Mouse (Mus musculus): ENCODE measurements around the gene Chn2. TPM values are rescaled to one million over a fixed set of nuclear protein-coding genes. Genes with fewer than 3 reads are reported as not detected.
A peak's percentile ranks its signal among the peaks of the same experiment; 100 is the strongest.

The Chn2 gene
- polyA plus RNA-seq, 1 experiment from 2014 or later: 7.6 TPM

DNA sequence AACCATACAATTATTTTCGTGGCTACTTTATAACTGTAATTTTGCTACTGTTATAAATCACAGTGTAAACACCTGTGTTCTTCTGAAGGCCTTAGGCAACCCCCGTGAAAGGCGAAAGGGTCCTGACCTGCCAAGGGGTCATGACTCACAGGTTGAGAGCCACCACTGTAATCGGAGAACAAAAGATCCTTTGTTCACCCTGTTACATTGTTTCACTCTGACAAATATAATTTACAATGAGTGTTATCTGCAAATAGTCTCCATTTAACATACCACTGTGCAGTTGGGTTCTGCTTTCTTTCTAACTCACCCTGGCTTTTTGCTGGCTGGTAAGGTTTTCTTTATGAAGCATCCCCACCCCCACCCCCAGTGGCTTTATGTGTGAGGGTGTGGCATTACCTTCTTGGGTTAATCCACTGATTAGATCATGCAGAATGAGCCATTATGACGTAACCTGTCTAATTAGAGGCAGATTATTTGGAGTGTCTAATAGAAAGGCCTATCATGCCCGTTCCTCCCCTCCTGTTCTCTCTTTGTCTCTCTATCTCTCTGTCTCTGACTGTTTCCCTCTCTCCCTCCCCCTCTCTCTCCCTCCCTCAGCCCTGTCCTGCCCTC lies 56.9 kb downstream of the Chn2 start:
- Histone ChIP-seq H3K27ac (ENCODE audit: poor library complexity, severe bottlenecking) (peak overlapping the region; percentile 26; the same call in 1 of the 2 replicates), H3K36me3 (no peaks in the 10 kb centered on the region), H3K27me3 (replicated peaks) (no peaks in the 10 kb centered on the region), H3K9ac (no peak overlapping the region), H3K4me2 (no peak overlapping the region), H3K4me3 (no peak overlapping the region), H3K4me1 (replicated peaks) (peaks cover 32% of the 10 kb centered on the region), H3K9me3 (replicated peaks) (no peaks in the 10 kb centered on the region)
- ATAC-seq (ENCODE audit: insufficient number of reproducible peaks, low FRiP score): no peak
- WGBS: 42% methylated on average over 6 of the region's 6 CpGs

DNA sequence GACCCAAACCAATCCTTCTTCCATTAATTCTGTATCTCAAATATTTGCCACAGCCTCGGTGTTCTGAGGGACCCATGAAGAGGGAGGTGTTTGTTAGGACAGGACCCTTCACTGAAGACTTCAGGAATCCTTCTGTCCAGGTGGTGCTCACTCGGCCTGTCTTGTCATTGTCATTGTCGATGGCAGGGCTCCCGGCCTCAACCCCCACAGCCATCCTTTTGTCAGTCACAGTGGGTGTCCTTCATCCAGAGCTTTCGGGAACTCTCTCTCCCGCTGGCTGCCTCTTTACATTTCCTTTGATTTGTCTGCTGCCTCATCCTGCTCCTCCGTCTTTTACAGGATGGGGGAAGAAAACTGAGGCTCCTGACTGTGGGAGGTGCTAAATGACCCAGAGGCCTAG lies 57.5 kb downstream of the Chn2 start:
- 25% methylated on average over 7 of the region's 7 CpGs for WGBS
- no peak overlapping the region for H3K4me2 ChIP-seq

DNA sequence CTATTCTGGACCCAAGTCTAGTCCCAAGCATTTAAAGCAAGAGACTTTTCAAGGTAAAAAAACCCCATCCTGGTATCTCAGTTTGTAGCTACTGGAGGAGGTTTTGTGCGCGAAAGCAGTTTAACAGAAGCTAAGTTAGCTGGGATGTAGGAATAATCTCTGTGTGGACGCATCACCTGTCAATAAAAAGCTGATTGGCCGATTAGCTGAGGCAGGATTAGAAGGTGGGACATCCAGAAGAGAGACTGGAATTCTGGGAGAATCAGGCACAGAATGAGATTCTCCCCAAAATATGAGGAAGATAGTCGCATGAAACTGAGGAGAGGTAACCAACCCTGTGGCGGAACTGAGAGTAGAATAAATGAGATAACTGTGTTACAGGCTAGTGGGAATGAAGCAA lies 59.0 kb downstream of the Chn2 start:
- H3K4me3 ChIP-seq: no peak overlapping the region
- H3K4me2 ChIP-seq: no peak overlapping the region
- no peak overlapping the region for H3K9ac ChIP-seq
- no peaks in the 10 kb centered on the region for H3K36me3 ChIP-seq
- no peak overlapping the region for H3K27ac ChIP-seq (ENCODE audit: poor library complexity, severe bottlenecking)
- 91% methylated on average over 6 of the region's 6 CpGs for WGBS
- no peaks in the 10 kb centered on the region for H3K9me3 ChIP-seq (replicated peaks)
- no peaks in the 10 kb centered on the region for H3K27me3 ChIP-seq (replicated peaks)
- no peak for ATAC-seq (ENCODE audit: insufficient number of reproducible peaks, low FRiP score)
- peaks cover 36% of the 10 kb centered on the region for H3K4me1 ChIP-seq (replicated peaks)

More for the DNA sequence above, 57.5 kb downstream of the Chn2 start:
- Histone ChIP-seq H3K4me1 (replicated peaks) (peaks cover 32% of the 10 kb centered on the region), H3K9me3 (replicated peaks) (no peaks in the 10 kb centered on the region), H3K27me3 (replicated peaks) (no peaks in the 10 kb centered on the region), H3K27ac (ENCODE audit: poor library complexity, severe bottlenecking) (0 out of 2 replicates have a peak overlapping the region, but pooled peaks have one; percentile 26), H3K9ac (no peak overlapping the region), H3K36me3 (no peaks in the 10 kb centered on the region), H3K4me3 (no peak overlapping the region)
- no peak for ATAC-seq (ENCODE audit: insufficient number of reproducible peaks, low FRiP score)

DNA sequence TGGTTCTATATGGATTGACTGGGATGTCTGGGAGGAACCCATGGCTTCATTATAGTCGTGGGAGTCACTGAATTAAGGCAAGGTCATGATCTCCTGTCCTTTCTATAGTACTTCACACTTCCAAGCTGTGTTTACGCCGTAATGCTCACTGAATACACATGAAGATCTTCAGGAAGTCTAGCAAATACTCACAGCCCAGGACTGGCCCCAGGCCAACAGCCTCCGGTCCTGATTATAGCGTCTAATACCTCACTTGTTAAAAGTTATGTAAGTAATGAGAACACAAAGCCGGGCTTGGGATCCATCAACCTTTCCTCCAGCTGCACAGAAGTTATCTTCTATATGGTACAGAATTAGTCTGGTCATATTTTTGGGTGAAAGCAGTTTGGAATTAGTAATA lies 60.3 kb downstream of the Chn2 start:
- WGBS: 38% methylated on average over 6 of the region's 6 CpGs
- no peak overlapping the region for H3K9ac ChIP-seq

DNA sequence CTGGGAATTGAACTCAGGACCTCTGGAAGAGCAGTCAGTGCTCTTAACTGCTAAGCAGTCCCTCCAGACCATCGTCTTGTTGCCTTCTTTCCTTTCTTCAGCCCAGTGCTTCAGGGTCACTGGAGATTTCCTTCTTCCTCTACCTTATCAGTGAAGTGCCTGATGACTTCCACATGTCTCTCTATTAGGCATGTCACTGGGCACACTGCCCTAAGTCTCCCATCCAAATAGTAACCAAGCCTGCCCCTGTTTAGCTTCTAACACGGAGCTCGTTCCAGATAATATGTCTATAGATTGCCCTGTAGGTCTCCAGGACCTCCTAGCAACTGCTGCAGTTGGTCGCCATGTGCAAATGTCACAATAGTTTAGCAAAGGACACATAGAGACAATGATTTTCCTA lies 62.9 kb downstream of the Chn2 start:
- Histone ChIP-seq H3K9ac (no peak overlapping the region), H3K36me3 (no peaks in the 10 kb centered on the region), H3K4me2 (no peak overlapping the region), H3K9me3 (replicated peaks) (no peaks in the 10 kb centered on the region), H3K4me1 (replicated peaks) (peaks cover 39% of the 10 kb centered on the region), H3K27me3 (replicated peaks) (no peaks in the 10 kb centered on the region; the same call in 1 of the 2 replicates), H3K27ac (ENCODE audit: poor library complexity, severe bottlenecking) (no peak overlapping the region), H3K4me3 (no peak overlapping the region)
- WGBS: 45% methylated on average over 4 of the region's 4 CpGs
- no peak for ATAC-seq (ENCODE audit: insufficient number of reproducible peaks, low FRiP score)

More for the DNA sequence above, 60.3 kb downstream of the Chn2 start:
- Histone ChIP-seq H3K36me3 (no peaks in the 10 kb centered on the region), H3K4me3 (no peak overlapping the region), H3K9me3 (replicated peaks) (no peaks in the 10 kb centered on the region), H3K27ac (ENCODE audit: poor library complexity, severe bottlenecking) (no peak overlapping the region), H3K4me1 (replicated peaks) (peaks cover 39% of the 10 kb centered on the region), H3K27me3 (replicated peaks) (no peaks in the 10 kb centered on the region), H3K4me2 (no peak overlapping the region)
- ATAC-seq (ENCODE audit: insufficient number of reproducible peaks, low FRiP score): no peak

DNA sequence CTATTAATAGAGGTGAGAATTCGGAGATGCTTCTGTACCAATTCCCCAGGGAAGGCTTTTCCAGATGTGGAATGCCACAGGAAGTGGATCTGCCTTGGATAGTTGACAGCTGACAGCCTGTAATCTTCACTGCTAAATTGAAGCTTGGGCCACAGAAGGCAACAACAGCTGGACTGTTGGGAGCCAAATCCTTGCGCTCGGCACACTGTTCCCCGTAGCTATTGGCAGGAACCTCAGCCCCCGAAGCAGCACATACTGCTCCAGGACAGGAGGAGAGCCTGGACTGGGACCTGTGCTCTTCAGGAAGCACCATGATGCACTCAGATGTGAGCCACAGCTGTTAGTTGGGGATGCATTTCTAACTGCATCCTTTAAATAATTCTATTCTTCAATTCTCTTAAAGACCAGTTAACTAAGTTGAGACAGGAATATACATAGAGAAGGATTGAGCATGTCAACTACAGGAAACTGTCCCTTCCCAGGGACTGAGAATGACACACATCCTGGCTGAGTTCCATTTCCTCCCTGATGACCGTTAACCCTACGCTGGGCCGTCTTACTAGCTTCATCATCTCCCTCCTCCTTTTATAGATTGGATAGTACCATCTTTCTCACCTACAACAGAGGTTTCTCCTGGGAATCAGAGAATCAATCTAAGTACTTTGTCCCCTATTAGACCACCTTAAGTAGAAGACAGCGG lies 64.1 kb downstream of the Chn2 start:
- no peak overlapping the region for H3K27ac ChIP-seq (ENCODE audit: poor library complexity, severe bottlenecking)
- no peaks in the 10 kb centered on the region for H3K36me3 ChIP-seq
- WGBS: 54% methylated on average over 9 of the region's 9 CpGs
- H3K4me3 ChIP-seq: no peak overlapping the region
- H3K9me3 ChIP-seq (replicated peaks): no peaks in the 10 kb centered on the region
- peaks cover 32% of the 10 kb centered on the region for H3K4me1 ChIP-seq (replicated peaks)
- no peak for ATAC-seq (ENCODE audit: insufficient number of reproducible peaks, low FRiP score)
- H3K27me3 ChIP-seq (replicated peaks): no peaks in the 10 kb centered on the region; the same call in 1 of the 2 replicates
- no peak overlapping the region for H3K4me2 ChIP-seq
- no peak overlapping the region for H3K9ac ChIP-seq

DNA sequence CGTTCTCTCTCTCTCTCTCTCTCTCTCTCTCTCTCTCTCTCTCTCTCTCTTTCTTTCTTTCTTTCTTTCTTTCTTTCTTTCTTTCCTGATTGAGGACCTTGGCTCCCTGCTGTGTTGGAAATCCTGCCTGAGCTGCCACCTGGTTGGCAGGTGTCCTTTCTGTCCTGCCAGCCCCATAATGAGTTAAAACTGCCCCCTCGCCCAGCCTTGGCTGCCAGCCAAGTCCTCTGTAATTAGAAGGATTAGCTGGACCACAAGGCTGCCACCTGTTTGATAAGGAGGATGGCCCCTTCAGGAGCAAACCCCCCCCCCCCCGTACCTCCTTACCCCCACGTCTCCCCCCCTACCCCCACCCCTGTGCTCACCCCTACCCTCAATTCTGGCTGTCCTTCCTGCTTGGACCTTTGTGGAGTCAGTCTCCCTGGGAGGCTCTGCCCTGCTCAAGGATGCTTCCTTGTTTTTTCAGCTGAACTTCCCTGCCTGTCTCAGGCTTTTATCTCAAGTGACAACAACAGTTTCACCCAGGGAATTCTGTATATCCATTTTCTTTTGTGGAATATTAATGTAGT lies 72.1 kb downstream of the Chn2 start:
- Histone ChIP-seq H3K27ac (ENCODE audit: poor library complexity, severe bottlenecking) (no peak overlapping the region), H3K27me3 (replicated peaks) (peaks cover 9% of the 10 kb centered on the region; the same call in 1 of the 2 replicates), H3K4me3 (no peak overlapping the region), H3K9ac (no peak overlapping the region), H3K4me2 (no peak overlapping the region), H3K9me3 (replicated peaks) (no peaks in the 10 kb centered on the region), H3K36me3 (no peaks in the 10 kb centered on the region), H3K4me1 (replicated peaks) (peaks cover 8% of the 10 kb centered on the region)
- ATAC-seq (ENCODE audit: insufficient number of reproducible peaks, low FRiP score): no peak
- 22% methylated on average over 2 of the region's 4 CpGs for WGBS

DNA sequence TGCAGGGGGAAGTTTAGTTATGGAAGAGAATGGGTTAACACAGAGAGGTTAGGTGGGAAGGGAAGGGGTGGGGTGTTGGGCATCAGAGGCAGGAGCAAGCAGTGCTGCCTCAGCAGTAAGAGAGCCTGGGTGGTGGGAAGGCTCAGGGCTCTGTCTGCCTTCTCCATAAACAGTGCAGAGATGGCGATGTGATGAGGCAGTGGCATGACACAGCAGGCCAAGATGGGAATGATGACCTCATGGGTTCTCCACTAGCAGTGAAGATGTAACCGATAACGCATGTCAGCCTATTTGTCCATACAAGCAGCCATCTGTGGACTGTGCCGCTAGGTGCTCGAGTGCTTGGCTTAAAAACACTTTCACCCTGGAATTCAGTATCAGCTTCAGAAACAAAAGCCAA lies 74.0 kb downstream of the Chn2 start:
- peaks cover 9% of the 10 kb centered on the region; the same call in 1 of the 2 replicates for H3K27me3 ChIP-seq (replicated peaks)
- H3K9me3 ChIP-seq (replicated peaks): no peaks in the 10 kb centered on the region
- H3K4me3 ChIP-seq: no peak overlapping the region
- H3K27ac ChIP-seq (ENCODE audit: poor library complexity, severe bottlenecking): no peak overlapping the region
- ATAC-seq (ENCODE audit: insufficient number of reproducible peaks, low FRiP score): no peak
- 79% methylated on average over 5 of the region's 5 CpGs for WGBS
- H3K9ac ChIP-seq: no peak overlapping the region
- H3K4me2 ChIP-seq: no peak overlapping the region
- H3K36me3 ChIP-seq: no peaks in the 10 kb centered on the region
- peaks cover 8% of the 10 kb centered on the region for H3K4me1 ChIP-seq (replicated peaks)

DNA sequence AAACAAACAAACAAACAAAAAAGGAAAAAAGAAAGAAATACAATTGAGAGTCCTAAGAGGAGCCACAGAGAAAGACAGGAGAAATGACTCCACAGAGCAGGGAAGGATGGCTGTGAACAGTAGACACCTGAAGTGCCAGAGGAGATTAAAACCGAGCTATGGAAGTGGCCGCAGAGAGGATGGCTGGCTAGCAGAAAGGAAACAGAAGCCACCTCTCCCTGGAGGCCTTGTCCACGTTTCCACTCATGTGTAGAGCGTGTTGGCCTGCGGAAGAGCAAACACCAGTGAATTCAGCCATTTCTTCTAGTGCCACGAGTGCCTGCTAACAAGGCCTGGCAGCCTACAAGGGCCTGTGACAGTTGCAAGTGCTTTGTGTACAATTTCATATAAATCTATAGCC lies 75.1 kb downstream of the Chn2 start:
- H3K4me1 ChIP-seq (replicated peaks): peaks cover 8% of the 10 kb centered on the region
- no peak for ATAC-seq (ENCODE audit: insufficient number of reproducible peaks, low FRiP score)
- H3K27ac ChIP-seq (ENCODE audit: poor library complexity, severe bottlenecking): no peak overlapping the region
- no peak overlapping the region for H3K4me2 ChIP-seq
- no peak overlapping the region for H3K4me3 ChIP-seq
- H3K27me3 ChIP-seq (replicated peaks): peaks cover 9% of the 10 kb centered on the region; the same call in 1 of the 2 replicates
- no peak overlapping the region for H3K9ac ChIP-seq
- no peaks in the 10 kb centered on the region for H3K36me3 ChIP-seq
- 74% methylated on average over 6 of the region's 6 CpGs for WGBS
- no peaks in the 10 kb centered on the region for H3K9me3 ChIP-seq (replicated peaks)

DNA sequence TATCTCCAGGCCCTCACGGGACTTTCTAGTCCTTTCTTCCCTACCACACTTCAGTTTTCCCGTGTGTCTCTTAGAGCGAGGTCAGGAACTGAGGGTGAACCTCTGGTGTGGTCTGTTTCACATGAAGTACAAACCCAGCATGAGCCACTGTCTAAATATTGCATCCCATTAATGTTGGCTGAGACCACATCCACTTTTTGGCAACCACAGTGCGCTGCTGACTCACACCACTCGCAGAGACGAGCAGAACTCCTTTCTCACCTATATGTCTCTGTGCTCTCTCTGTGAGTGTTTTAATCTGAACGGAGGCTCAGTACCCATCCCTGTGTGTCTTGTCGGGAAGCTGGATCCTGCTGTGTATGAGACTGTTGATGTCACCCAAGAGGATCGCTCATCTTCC lies 76.9 kb downstream of the Chn2 start:
- Histone ChIP-seq H3K36me3 (no peaks in the 10 kb centered on the region), H3K4me1 (replicated peaks) (peaks cover 13% of the 10 kb centered on the region), H3K4me2 (no peak overlapping the region), H3K27ac (ENCODE audit: poor library complexity, severe bottlenecking) (no peak overlapping the region), H3K9me3 (replicated peaks) (no peaks in the 10 kb centered on the region), H3K4me3 (no peak overlapping the region), H3K27me3 (replicated peaks) (no peaks in the 10 kb centered on the region), H3K9ac (no peak overlapping the region)
- no peak for ATAC-seq (ENCODE audit: insufficient number of reproducible peaks, low FRiP score)
- 80% methylated on average over 9 of the region's 9 CpGs for WGBS

DNA sequence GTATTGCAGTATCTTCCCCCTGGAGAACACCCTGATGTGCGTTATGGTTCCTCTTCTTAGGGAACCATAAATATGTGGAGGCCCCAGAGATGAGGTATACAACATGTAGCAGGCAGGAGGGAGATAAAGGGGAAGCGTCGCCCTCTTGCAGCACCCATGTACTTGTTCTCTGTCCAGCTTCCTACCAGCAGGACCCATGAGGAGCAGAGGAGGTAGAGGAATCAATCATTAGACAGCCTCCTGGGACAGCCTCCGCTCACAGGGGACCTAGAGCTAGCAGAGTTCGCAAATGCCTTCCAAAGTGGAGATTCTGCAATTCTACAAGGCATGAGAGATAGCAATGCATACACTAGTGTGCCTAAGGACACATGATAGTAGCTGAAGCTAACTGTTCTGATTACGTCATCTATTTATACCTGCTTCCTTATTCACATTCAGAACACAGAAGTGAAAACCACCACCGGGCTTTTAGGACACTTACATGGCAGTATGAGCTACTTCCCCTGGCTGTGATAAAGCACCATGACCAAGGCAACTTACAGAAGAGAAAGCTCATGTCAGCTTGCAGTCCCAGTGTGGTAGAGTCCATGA lies 77.7 kb downstream of the Chn2 start:
- no peak overlapping the region for H3K27ac ChIP-seq (ENCODE audit: poor library complexity, severe bottlenecking)
- no peaks in the 10 kb centered on the region for H3K27me3 ChIP-seq (replicated peaks)
- H3K9me3 ChIP-seq (replicated peaks): no peaks in the 10 kb centered on the region
- H3K9ac ChIP-seq: no peak overlapping the region
- no peak overlapping the region for H3K4me3 ChIP-seq
- no peaks in the 10 kb centered on the region for H3K36me3 ChIP-seq
- no peak overlapping the region for H3K4me2 ChIP-seq
- no peak for ATAC-seq (ENCODE audit: insufficient number of reproducible peaks, low FRiP score)
- WGBS: 77% methylated on average over 7 of the region's 7 CpGs
- H3K4me1 ChIP-seq (replicated peaks): peaks cover 7% of the 10 kb centered on the region
